Mouse (Mus musculus): ENCODE data around the gene Krt16. TPM values are rescaled to one million over a fixed set of nuclear protein-coding genes. Genes with fewer than 3 reads are reported as not detected.
A peak's percentile ranks its signal among the peaks of the same experiment; 100 is the strongest.

The Krt16 gene
- not detected for total RNA-seq (2021)
- long read RNA-seq = 0 reads

GRCm38 (mm10) chr11:100248852-100249465, at the start of gene Krt16:
Gene Krt16 (minus strand): TSS chr11:100248902.
- DNase-seq (ENCODE audit: low spot score in 2 of 2) = no peak

- peak in 1 of 2 experiments; percentile 16 for DNase-seq (ENCODE audit: low spot score in 2 of 2)
Measured at GRCm38 (mm10) chr11:100297801-100298200, 49.1 kb upstream of the Krt16 start.

- peak; percentile 90 for DNase-seq (ENCODE audit: low spot score in 2 of 2)
Measured at GRCm38 (mm10) chr11:100295308-100295707, 46.6 kb upstream of the Krt16 start.

- no peak for DNase-seq (ENCODE audit: low spot score in 2 of 2)
Measured at GRCm38 (mm10) chr11:100292884-100293283, 44.2 kb upstream of the Krt16 start.

GRCm38 (mm10) chr11:100290235-100290634, 41.5 kb upstream of the Krt16 start:
- no peak for DNase-seq (ENCODE audit: low spot score in 2 of 2)

- no peak for DNase-seq (ENCODE audit: low spot score in 2 of 2)
Measured at GRCm38 (mm10) chr11:100288942-100289341, 40.2 kb upstream of the Krt16 start.

GRCm38 (mm10) chr11:100287024-100287423, 38.3 kb upstream of the Krt16 start:
- DNase-seq (ENCODE audit: low spot score in 2 of 2) = peak in 1 of 2 experiments; percentile 25

GRCm38 (mm10) chr11:100284988-100285387, 36.3 kb upstream of the Krt16 start:
- no peak for DNase-seq (ENCODE audit: low spot score in 2 of 2)

GRCm38 (mm10) chr11:100282549-100282948, 33.8 kb upstream of the Krt16 start:
- peak; percentile 76 to 84 for DNase-seq (ENCODE audit: low spot score in 2 of 2)

- peak; percentile 94 to 96 for DNase-seq (ENCODE audit: low spot score in 2 of 2)
Measured at GRCm38 (mm10) chr11:100281596-100282544, 33.2 kb upstream of the Krt16 start.

- no peak for DNase-seq (ENCODE audit: low spot score in 2 of 2)
Measured at GRCm38 (mm10) chr11:100278759-100279158, 30.1 kb upstream of the Krt16 start.

- DNase-seq (ENCODE audit: low spot score in 2 of 2) = no peak
Measured at GRCm38 (mm10) chr11:100277726-100278480, 29.2 kb upstream of the Krt16 start.

- DNase-seq (ENCODE audit: low spot score in 2 of 2) = no peak
Measured at GRCm38 (mm10) chr11:100275466-100275865, 26.8 kb upstream of the Krt16 start.

- no peak for DNase-seq (ENCODE audit: low spot score in 2 of 2)
Measured at GRCm38 (mm10) chr11:100274719-100275118, 26.0 kb upstream of the Krt16 start.

- no peak for DNase-seq (ENCODE audit: low spot score in 2 of 2)
Measured at GRCm38 (mm10) chr11:100271878-100272277, 23.2 kb upstream of the Krt16 start.

GRCm38 (mm10) chr11:100269821-100270332, 21.2 kb upstream of the Krt16 start, which contains the start of gene Krt42:
Gene Krt42 (minus strand): TSS chr11:100269871.
- DNase-seq (ENCODE audit: low spot score in 2 of 2) = no peak

- DNase-seq (ENCODE audit: low spot score in 2 of 2) = no peak
Measured at GRCm38 (mm10) chr11:100262058-100262980, 13.6 kb upstream of the Krt16 start.

GRCm38 (mm10) chr11:100261235-100261605, 12.5 kb upstream of the Krt16 start:
- DNase-seq (ENCODE audit: low spot score in 2 of 2) = no peak

GRCm38 (mm10) chr11:100260514-100261234, 12.0 kb upstream of the Krt16 start, which contains the start of gene Krt17:
Gene Krt17 (minus strand): TSS chr11:100261029.
- no peak for DNase-seq (ENCODE audit: low spot score in 2 of 2)
